Mouse (Mus musculus) megakaryocyte, embryonic 14.5 days (primary cell): ENCODE results near the gene Rassf3.

Experiments used
- FLI1 ChIP-seq: IDR thresholded peaks from 2 replicates; pipeline ENCODE4 v1.6.1; 2012; ENCODE audit warnings: low read length, inconsistent platforms, mixed read lengths
- GATA1 ChIP-seq: IDR thresholded peaks from 3 replicates; pipeline ENCODE4 v1.6.1; 2012; ENCODE audit warnings: mixed read lengths, low read length, inconsistent platforms, borderline replicate concordance

DNA sequence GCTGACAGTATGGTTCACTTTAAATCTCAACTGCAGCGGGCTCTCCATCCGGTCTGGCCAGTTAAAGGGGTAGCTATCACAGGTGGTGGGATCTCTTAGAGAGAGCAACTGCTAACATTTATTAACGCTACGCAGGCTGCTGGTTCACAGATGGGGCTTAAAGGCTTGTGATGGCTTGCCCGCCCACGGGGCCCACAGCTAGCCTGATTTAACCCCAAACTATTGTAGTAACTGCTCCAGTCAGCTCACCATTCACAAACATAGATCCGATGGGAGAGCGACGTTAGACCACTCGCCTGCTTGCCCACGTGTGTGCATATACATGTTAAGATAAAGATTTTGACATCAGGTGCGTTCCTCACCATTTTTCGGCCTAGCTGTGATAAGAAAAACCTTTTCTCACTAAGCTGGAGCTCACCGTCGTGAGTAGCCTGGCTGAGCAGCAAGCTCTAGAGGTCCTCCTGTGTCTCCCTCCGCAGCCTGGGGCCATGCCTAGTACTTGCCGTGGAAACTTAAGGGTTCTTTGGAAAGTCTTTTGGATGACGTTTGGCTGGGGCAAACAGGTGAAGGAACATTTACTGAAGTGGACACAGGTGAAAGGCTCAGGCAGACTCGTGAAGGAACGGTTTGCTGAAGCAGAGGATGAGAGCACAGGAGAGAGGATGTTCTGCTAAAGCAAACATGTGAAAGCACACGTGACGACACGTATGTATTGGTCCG, 13.8 kb downstream of the Rassf3 start:
- TF ChIP-seq GATA1 (no peak), FLI1 (no peak)
